Mouse (Mus musculus): ENCODE data around the gene Ccdc167.

DNA sequence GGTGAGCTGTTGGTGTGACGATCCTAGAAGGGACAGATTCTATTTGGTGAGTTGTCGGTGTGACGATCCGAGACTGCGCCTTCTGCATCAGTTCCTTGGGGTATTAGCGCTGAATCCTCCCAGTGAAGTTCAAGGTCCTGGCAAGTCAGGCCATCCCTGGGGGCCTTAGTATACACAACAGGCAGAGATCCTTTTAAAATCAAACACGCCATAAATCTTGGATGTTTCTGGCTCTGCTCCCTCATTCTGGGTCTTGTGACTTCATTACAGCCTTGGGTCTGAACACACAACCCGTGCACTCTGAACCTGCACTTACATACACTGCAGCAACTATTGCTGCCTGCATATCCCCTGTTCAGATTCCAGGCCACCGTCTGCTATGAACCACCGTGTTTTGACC, 39.5 kb upstream of the Ccdc167 start:
- TF ChIP-seq TAL1 (IDR thresholded peaks at IDR 0.05; ENCODE audit: low read length), result no peak
- no peak for TF ChIP-seq GATA1 (IDR thresholded peaks at IDR 0.05; ENCODE audit: low read length)

Measured in erythroblast, embryonic 14.5 days (primary cell).